Mouse (Mus musculus): ENCODE measurements around the gene Dgkg. TPM values are rescaled to one million over a fixed set of nuclear protein-coding genes. Genes with fewer than 3 reads are reported as not detected.

Gene Dgkg
- total RNA-seq, 4 experiments from 2014 or later: 0.08 to 0.72 (median 0.34) TPM

DNA sequence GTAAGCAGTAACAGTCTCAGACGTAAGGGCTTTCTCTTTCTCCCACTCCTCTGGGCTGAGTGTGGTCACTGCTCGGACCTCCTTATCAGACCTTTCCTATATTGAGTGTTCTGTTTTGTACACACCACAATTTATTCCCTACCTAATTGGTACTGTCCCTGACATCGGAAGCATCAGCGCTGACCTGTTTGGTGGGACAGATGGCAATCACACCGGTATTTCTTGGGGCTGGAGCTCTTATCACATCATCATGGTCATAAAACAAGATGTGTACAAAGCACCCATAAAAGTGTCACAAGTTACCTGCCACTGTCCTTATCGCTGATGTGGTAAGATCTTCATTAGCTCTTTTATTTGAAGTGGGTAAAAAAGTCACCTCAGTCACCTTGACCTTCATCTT, 155.2 kb downstream of the Dgkg start:
- no peak for DNase-seq (ENCODE audit: low spot score)

DNA sequence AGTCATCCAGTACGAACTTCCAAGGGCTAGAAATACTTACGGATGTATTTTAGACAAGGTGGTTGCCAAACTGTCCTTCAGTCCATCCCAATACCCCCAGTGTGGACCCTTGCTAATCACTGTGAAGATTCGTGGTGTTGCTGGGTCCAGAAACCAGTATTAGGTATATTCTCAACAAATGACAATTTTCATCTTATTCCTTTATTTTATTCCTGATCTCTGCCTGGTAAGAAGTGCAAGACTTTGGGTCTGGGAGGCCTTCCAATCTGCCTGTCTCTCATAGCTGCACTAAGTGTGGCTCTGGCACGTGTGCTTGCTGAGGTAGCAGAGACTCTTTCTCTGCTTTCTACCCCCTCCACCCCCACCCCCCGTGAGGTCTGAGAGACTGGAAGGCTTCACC, 156.5 kb downstream of the Dgkg start:
- no peak for DNase-seq (ENCODE audit: low spot score)

DNA sequence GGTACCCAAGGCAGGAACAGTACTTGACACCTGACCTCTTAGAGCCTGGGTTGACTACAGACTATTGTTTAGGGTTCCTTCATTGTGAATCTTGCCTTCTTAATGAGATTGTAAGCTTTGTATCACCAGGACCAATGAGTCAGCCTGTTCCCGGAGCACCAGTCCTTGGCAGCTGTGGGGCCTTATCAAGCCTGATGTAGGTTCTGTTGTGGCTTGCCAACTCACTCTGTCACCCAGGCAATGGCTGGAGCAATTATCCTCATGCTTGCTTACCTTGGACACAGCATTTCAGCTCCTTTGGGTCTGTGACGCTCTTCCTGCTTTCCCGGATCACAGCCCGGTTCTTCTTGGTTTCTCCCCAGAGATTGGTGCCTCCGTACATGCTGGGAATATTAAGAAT, 157.1 kb downstream of the Dgkg start:
- DNase-seq (ENCODE audit: low spot score): peak; percentile 42

DNA sequence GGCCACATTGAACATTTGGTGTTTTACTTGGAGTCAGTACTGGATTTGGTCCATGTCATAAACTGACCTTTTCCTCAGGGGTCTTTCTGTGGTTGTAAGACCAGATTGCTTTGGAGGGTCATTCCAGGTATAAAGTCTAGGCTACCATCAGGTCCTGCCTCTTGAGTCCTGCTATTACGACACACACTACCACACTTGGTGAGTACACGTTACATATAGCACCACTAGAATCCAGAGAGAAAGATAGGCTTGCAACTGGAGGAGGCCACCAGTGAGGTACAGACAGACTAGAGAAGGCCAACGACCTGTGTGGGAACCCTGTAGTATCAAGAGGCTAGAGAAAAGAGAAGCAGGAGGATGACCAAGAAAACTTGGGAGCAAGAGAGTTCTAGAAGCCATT, 157.6 kb downstream of the Dgkg start:
- no peak for DNase-seq (ENCODE audit: low spot score)

DNA sequence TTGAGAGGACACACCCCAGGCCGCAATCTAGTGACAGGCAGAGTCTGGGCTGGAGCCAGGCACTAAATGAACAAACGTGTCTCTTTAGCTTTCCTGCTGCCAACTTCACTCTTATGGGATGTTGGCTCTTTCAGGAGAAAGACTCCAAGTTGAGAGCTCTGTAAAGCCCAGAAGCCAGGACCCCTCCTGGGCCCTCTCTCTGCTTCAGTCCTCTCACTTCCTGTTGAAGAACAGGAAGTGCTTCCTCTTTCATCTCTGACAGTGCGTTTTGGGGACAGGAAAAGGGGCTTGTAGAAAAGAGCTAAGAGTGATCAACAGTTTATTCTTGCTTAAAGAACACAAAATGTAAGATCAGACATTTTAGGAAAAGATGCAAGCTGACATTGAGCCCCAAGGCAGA, 159.0 kb downstream of the Dgkg start:
- DNase-seq (ENCODE audit: low spot score): no peak

DNA sequence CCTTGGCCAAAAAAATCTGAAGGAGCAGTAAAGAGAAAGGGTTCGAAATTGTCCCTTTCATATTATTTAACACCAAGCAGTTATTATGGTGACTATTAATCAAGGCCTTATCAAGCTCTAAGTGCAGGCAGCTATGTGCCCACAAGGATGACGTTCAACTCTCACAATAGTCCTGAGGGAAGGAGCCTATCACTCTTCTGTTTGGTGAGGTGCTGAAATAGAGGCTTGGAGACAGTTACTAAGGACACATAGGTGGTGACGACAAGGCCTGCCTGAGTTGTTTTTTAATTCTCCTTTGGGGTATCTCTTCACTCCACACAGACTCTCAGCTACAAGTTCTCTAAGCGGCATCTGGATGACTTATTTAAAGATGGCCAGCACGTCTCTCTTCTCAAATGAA, 161.8 kb downstream of the Dgkg start:
- no peak for DNase-seq (ENCODE audit: low spot score)

DNA sequence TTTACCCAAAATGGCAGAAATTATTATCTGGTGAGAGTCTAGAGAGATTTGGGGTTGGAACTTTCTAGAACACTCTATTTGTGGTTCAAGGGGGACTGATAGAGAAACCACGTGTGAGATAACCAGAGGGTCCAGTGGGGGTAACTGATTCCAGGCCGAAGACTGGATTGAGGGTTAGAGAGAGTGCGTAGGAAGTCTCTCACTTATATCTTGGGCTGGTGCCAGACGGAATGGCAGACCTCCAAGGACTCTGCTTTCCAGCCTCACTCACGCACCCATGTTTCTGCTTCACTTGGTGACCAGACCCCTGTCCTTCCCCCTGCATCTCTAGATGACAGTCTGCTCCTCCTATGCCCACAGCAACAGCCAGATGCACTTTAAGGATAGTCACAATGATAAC, 162.2 kb downstream of the Dgkg start:
- DNase-seq (ENCODE audit: low spot score): no peak

DNA sequence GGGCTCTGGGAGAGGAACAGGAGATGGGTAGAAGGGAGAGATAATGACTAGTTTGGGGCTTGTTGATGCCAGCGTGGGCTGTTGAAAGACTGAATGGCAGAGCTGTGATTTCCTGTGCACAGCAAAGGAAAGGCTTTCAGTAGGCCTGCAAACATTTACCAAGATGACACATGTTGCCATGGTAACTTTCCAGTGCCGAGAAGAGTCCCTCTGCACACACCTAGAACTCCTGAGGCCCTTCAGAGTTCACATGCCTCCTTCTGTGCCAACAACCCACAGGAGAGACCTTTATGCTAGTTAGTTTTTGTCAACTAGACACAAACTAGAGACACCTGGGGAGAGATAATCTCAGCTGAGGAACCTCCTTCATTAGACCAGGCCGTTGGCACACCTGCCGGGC, 163.6 kb downstream of the Dgkg start:
- no peak for DNase-seq (ENCODE audit: low spot score)

DNA sequence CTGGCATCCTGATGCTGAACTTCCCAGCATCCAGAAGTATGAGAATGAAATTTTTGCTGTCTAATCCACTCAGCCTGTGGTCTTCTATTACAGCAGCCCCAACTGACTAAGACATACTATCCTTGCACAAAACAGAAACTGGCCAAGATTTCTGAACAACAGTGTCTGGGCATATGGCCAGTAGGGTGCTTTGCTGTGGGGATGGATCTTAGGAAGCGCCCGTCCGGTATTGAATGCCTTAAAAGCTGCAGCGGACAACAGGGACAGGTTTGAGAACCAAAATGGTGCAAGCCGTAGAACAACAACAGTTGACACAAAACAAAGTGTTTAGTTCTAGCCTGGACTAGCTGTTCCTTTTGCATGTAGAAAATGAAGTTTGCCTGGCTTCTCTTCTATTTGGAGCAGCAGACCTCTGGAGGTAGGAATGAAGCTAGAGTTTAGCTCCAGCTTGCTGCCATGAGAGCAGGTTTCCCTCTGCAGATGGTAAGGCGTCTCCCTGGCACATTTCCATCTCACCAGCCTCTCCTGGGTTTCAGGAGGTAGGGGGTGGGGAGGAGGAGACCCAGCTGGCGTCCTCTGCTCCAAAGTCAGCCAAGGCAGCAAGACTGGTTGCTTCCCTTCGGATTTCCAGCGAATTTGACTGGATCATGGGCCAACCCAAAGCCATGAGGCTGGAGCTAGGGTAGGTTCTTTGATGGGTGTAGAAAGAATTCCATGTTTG, 165.4 kb downstream of the Dgkg start:
- no peak for DNase-seq (ENCODE audit: low spot score)

DNA sequence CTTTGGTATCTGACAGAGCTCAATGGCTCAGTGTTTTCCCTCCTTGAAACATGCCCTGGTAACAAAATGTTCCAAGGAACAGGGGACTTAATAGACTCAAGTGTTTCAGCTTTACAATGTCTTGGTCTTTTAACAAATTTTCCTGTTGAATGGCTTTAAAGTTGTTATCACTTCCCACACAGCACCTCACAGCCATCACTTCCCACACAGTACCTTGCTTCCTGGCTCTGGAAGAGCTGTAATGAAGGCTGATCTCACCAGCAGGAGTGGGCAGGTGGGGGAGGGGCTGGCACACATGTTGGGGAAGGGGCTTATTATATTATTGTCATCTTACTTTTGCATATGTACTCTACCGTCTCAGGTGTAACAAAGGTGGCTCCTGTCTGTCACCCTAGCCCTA, 173.1 kb downstream of the Dgkg start:
- no peak for DNase-seq (ENCODE audit: low spot score)

DNA sequence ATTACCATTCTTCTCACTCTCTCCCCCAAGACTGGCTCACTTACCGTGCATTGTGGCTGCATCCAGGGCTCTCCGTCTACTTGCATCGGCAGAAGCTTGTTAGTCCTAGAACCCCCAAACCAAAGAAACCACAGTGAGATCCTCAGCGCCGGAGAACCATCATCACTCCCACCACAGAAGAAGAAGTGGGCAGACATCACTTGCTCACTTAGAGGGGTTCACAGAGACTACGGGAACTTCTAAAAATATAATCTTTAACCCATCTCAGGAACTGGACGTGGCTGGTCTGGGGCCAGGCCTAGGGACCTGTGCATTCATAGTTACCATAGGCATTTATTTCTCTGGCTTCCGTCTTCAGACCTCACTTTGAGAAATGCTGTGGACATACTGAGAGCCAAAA, 177.7 kb downstream of the Dgkg start:
- DNase-seq (ENCODE audit: low spot score): no peak

DNA sequence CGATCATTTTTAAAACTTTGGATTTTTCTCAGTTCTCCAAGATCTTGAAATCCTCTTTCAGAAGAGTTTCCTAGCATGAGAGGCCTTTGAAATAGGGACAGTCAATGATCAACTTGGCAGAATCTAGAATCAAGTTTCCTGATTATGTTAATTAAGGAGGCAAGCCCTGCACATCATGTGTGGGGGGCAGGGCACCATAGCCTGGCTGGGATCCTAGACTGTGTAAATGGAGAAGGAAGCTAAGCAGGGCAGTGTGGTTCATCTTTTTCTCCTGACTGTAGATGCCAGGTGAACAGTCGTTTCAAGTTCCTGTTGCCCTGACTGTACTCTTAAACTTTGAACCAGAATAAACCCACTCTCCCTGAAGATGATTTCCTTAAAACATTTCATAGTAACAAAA, 185.3 kb downstream of the Dgkg start:
- DNase-seq (ENCODE audit: low spot score): no peak

DNA sequence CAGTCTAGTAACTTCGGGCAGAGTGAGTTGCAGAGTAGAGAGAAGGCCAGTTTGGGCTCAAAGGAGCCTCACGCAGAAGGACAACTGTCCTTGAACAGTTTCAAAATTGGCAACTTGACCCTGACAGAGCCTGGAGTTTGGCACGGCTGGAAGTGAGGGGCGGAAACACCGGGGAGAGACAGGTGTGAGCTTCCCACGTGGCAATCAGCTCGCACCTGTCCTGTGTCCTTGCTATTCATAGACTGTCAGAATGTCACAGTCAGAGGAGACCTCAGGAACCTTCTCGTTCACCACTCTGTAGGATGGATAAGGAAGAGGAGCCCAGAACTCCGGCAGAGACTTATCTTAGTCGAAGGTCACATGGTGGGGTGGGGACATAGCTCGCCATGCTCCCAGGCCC, 187.6 kb downstream of the Dgkg start:
- DNase-seq (ENCODE audit: low spot score): no peak

DNA sequence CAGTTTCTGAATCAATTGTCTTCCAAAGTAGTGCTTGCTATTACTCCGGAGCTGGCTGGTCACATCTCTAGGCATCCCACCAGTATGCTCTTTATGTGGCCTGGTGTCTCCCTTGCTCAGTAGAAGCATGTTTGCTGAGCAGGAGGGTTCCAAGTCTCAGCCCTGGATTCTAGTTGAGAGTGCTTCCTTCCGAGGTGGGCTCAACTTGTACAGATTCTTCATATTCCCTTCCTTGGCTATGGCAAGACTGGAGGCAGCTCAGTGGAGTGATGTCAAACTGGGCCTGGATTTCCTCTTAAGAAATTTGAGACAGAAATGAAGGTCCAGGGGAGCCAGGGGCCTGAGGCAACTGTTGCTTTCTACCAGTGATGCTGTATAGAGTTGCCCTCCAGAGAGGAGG, 189.9 kb downstream of the Dgkg start:
- no peak for DNase-seq (ENCODE audit: low spot score)

DNA sequence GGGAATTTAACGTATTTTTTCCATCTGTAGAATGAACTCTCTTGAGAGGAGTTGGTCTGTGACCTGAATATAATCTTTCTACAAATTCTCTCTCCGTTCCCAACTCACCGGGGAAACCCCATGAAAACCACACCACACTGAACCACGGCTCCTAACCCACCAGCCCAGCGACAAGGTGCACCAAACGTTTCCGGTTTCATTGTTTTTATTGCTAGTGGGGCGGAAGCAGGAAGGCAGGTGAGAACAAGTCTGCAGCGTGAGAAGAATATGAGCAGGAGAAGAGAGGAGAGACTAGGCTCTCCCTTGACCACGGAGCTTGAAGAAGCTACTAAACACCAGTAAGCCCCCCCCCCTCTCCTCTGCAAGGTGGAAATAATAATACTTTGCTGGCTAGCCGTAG, 190.6 kb downstream of the Dgkg start:
- no peak for DNase-seq (ENCODE audit: low spot score)

DNA sequence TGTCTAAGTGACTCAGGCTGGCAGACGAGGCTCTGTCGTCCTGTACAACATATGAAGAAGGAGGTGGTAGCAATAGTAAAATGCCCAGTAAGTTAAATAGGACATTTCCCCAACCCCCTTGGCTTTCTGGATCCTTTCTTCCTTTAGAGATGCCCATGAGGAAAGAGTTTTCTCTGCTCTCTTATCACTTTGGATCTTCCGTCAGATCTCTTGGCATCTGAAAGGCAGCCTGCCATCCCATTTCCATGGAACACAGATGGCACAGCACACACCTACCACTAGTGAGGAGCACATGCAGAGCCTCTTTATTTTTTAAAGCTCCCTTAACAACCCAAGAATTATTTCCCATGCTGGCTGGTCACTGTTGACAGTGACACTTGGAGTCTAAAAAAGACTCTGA, 194.8 kb downstream of the Dgkg start:
- no peak for DNase-seq (ENCODE audit: low spot score)

DNA sequence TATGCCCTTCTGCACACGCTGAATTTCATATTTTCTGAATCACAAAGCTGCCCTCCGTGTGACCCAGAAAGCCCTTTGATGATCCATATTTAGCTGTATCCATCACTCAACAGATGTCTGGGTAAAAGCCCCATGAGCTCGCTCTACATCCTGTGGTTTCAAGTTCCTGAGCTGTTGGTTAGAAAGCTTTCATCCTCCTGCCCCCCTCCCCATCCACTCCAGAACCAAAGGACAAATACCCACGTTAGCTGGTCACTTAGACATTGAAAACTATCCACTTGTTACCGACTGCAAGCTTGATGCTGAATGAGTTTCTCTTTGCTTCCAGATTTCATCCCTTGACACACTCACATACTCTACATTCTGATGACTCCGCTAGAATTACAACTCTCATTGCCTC, 195.3 kb downstream of the Dgkg start:
- no peak for DNase-seq (ENCODE audit: low spot score)

DNA sequence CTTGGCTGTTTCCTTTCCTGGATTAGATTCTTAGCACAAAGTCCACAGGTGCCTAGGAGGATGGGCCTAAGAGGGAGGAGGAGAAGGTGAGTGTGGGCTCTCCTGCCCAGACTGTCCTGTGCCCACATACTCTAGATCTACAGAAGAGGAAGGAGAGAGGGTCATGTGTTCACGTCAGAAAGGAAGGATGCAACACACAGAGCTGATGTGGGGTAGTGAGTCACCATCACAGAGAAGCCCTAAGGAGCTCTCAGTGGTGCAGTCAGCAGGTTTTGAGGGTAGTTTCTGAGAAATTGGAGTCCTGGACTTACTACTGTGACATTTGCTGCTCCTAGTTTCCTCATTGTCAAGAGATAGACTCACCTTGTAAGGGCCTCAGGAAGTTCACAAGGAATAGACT, 196.1 kb downstream of the Dgkg start:
- DNase-seq (ENCODE audit: low spot score): no peak

DNA sequence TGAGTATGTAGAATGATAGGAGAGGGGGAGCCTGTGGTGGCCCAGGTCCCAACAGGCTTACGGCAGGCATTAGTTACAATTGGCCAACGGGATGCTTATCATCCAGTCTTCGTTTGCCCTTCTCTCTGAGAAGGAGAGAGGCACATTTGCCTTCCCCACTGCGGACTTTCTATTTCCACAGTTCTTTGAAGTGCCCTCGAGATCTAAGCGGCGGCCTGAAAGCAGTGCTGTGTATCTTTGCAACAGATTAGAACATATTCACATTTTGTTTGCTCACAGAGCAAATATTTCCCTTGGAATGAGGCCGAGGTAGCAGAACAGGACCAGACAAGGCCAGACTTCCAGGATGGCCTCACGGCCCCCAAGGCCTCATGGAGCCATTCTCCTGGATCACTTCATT, 204.9 kb downstream of the Dgkg start:
- no peak for DNase-seq (ENCODE audit: low spot score)

DNA sequence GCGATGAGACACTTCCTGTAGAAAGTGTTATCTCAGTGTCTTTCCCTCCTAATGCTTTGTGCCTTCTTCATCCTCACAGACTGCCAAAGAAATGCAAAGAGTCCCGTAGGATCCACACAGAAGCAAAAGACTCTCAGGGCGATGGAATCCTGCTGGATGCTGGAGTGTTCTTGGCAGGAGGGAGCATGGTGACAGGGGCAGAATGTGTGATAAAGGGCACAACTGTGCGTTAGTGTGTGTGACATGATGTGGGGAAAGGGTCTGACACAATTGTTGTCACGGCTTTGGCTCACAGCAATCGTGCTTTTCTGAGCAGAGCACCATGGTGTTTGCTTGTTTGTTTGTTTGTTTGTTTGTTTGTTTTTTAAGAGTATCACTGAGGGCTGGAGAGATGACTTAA, 208.9 kb downstream of the Dgkg start:
- DNase-seq (ENCODE audit: low spot score): no peak

DNA sequence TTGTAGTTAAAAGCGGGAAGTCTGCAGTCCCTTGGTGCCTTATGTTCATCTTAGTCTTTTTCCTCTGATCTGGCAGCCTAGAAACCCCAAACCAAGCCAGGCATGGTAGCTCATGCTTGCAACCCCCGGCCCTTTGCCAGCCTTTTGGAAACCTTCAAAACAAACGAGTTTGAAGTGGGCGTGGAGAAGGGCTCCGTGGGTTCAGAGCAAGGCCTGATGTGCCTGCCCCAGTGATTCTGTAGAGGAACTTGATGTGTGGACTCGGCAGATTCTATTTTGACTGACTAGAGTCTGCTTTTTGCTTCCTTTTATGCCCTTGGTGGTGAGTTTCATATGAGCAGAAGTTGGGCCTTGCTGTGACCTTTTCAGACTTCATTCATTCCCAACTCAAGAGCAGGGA, 212.2 kb downstream of the Dgkg start:
- peak; percentile 28 for DNase-seq (ENCODE audit: low spot score)

DNA sequence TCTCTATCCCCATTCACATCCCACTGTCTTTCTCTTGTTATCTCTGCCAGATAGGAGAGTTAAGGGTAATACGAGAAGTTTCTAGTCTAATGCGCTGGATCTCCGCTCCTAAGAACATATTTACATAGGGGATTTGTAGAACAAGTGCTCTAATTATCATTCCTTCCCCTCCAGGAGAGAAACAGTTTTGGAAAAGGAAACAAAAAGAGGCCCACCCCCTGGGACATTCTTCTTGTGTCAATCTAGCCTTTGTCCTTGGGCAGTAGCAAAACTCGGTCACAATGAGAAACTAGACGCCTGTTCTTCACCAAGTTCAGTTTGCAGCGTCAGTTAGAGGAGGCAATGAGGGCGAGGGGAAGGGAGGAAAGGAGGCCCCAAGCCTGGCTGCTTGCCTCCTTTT, 214.8 kb downstream of the Dgkg start:
- no peak for DNase-seq (ENCODE audit: low spot score)

DNA sequence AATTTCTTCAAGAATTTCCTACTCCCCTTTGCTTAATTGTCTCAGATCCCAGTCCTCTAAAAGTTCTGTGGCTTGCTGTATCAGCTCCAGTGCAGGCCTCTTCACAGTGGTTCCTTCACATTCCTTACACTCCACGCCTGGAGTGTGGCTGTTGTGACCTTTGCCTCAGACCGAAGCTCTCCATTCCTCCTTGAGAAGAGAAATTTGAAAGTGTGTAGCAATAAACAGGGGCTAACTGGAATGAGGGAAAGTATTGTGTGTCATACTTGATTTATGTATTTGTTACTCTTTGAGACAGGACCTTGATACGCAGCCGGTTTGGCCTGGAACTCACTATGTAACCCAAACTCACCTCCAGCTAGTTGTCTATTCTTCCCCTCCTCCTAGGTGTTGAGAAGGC, 215.7 kb downstream of the Dgkg start:
- DNase-seq (ENCODE audit: low spot score): no peak

DNA sequence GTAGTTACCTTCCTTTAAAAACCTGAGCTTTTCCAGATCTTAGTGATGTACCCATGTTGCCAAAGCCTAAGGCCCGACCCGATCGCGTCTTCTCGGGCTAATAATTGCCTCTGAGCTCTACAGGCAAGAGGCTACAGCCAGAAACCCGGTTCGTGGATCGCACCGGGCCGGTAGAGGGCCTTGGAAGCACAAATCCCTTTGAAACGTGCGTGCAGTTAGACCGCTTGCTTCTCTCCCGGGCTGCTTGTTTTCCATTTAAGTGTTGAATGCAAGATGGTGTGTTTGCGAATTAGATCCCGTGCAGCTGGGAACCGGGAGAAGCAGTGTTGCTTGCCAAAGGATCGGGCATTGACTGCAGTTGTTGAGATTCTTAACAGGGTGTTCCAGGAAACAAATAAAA, 216.8 kb downstream of the Dgkg start:
- DNase-seq (ENCODE audit: low spot score): peak; percentile 51
